Mouse (Mus musculus): ENCODE measurements around the gene 1700019A02Rik. TPM values are rescaled to one million over a fixed set of nuclear protein-coding genes. Genes with fewer than 3 reads are reported as not detected.
A peak's percentile ranks its signal among the peaks of the same experiment; 100 is the strongest.

1700019A02Rik gene
- polyA plus RNA-seq, 2 experiments = 0.14 TPM; not detected in 1

DNA sequence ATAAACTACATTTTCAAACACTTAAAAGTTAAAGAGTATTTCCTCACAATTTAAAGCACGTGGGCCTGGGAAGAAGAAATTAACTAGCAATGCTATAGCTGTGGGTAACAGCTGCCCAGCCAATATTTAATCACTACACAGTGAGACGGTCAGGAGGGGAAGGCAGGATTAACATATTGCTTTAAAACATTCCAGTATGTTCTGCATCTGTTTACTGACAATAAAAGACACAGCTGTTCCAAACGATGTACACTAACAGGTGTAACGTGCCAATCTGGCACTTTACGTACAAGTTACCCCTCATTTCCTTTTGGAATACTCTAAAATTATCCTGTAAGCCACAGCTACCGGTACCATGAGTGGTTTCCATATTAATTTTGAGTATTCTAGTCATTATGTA lies 29.7 kb downstream of the 1700019A02Rik start:
- Histone ChIP-seq H3K4me1 (ENCODE audit: control insufficient read depth, insufficient read depth, low read length) (no peaks in the 10 kb centered on the region), H3K9me3 (ENCODE audit: control insufficient read depth, low read length) (no peaks in the 10 kb centered on the region), H3K4me2 (replicated peaks; ENCODE audit: low read depth, low read length, severe bottlenecking) (no peak overlapping the region), H3K27me3 (ENCODE audit: control insufficient read depth, insufficient read depth, low read length) (no peaks in the 10 kb centered on the region), H3K9ac (ENCODE audit: low read depth, low read length, severe bottlenecking) (no peak overlapping the region), H3K4me3 (replicated peaks; ENCODE audit: low read length) (no peak overlapping the region), H3K27ac (replicated peaks; ENCODE audit: low read depth, low read length) (no peak overlapping the region), H3K36me3 (ENCODE audit: control insufficient read depth, insufficient read depth, low read length) (no peaks in the 10 kb centered on the region)
- DNase-seq (ENCODE audit: low spot score) (peak; percentile 13), ATAC-seq (ENCODE audit: low FRiP score, low read depth) (peak; percentile 76; the same call in 1 of the 2 replicates)
- no peak for TF ChIP-seq POLR2A (IDR thresholded peaks at IDR 0.05; ENCODE audit: borderline replicate concordance, extremely low read depth, insufficient read depth, insufficient read length)
- WGBS = 20% methylated on average over 6 of the region's 6 CpGs

DNA sequence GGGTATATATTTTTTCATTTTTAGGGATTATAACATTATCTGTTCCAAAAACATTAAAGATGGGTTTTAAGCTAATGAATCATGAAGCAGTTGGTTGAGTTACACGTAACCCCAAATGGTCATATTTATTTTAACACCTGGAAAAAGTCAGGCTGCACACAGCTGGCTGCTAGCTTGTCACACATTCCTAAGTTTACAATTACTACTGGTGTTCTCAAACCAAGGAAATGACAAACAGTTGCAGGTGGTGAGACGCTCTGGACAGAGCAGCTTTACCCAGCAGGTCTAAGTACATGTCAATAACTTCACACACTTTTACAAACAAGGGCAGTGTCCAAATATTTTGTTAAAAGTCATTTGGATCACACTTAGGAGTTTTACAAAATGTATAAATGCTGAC lies 64.4 kb downstream of the 1700019A02Rik start:
- Histone ChIP-seq H3K27me3 (ENCODE audit: control insufficient read depth, insufficient read depth, low read length) (no peaks in the 10 kb centered on the region), H3K4me3 (replicated peaks; ENCODE audit: low read length) (no peak overlapping the region), H3K4me2 (replicated peaks; ENCODE audit: low read depth, low read length, severe bottlenecking) (no peak overlapping the region), H3K4me1 (ENCODE audit: control insufficient read depth, insufficient read depth, low read length) (no peaks in the 10 kb centered on the region), H3K9me3 (ENCODE audit: control insufficient read depth, low read length) (no peaks in the 10 kb centered on the region), H3K9ac (ENCODE audit: low read depth, low read length, severe bottlenecking) (no peak overlapping the region), H3K36me3 (ENCODE audit: control insufficient read depth, insufficient read depth, low read length) (no peaks in the 10 kb centered on the region), H3K27ac (replicated peaks; ENCODE audit: low read depth, low read length) (no peak overlapping the region)
- TF ChIP-seq POLR2A (IDR thresholded peaks at IDR 0.05; ENCODE audit: borderline replicate concordance, extremely low read depth, insufficient read depth, insufficient read length) = no peak
- peak; percentile 55 for DNase-seq (ENCODE audit: low spot score)
- 12% methylated on average over 2 of the region's 2 CpGs for WGBS
- ATAC-seq (ENCODE audit: low FRiP score, low read depth) = peak; percentile 81; the same call in 1 of the 2 replicates

DNA sequence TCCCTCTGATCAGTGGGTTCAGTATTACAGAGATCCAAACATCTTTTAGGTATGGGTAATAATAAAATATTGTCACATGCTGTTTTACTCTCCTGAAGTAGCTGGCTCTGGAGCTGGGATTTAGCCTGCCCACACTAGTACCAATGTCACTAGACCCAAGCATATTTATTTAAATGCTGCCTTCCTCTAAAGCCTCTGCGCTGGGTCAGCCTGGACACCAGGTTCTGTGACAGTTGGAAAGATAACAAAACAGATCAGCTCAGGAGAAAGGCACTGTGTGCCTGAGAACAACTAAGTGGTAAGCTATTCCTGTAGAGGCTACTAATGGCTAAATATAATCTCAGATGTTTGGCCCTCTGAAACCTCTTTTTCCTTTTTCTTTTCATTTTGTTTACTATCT lies 76.9 kb downstream of the 1700019A02Rik start:
- Histone ChIP-seq H3K9me3 (ENCODE audit: control insufficient read depth, low read length) (no peaks in the 10 kb centered on the region), H3K27me3 (ENCODE audit: control insufficient read depth, insufficient read depth, low read length) (no peaks in the 10 kb centered on the region), H3K4me1 (ENCODE audit: control insufficient read depth, insufficient read depth, low read length) (no peaks in the 10 kb centered on the region), H3K36me3 (ENCODE audit: control insufficient read depth, insufficient read depth, low read length) (no peaks in the 10 kb centered on the region), H3K4me3 (replicated peaks; ENCODE audit: low read length) (no peak overlapping the region), H3K4me2 (replicated peaks; ENCODE audit: low read depth, low read length, severe bottlenecking) (no peak overlapping the region), H3K27ac (replicated peaks; ENCODE audit: low read depth, low read length) (no peak overlapping the region), H3K9ac (ENCODE audit: low read depth, low read length, severe bottlenecking) (no peak overlapping the region)
- 91% methylated on average over 1 of the region's 1 CpGs for whole genome bisulfite sequencing
- no peak for DNase-seq (ENCODE audit: low spot score)
- TF ChIP-seq POLR2A (IDR thresholded peaks at IDR 0.05; ENCODE audit: borderline replicate concordance, extremely low read depth, insufficient read depth, insufficient read length) = no peak
- ATAC-seq (ENCODE audit: low FRiP score, low read depth) = no peak

Other genes with a start within 250 kb of the 1700019A02Rik start
- 0.96 and 0.97 TPM in 2 replicates for gene 1700019D03Rik, start 167.5 kb downstream of the 1700019A02Rik start, polyA plus RNA-seq (2012; rRNA removed)
- 3.2 and 3.5 TPM in 2 replicates for gene 1700019D03Rik, start 167.5 kb downstream of the 1700019A02Rik start, polyA plus RNA-seq (2014; fragmentation: Nextera tagmentation; extraction: Ambion mirVana)
- 8.6 and 9.2 TPM in 2 replicates for gene Mstn, start 126.0 kb downstream of the 1700019A02Rik start, polyA plus RNA-seq (2012; rRNA removed)
- 15.0 and 20.4 TPM in 2 replicates for gene Mstn, start 126.0 kb downstream of the 1700019A02Rik start, polyA plus RNA-seq (2014; fragmentation: Nextera tagmentation; extraction: Ambion mirVana)
- gene Pms1, start 109.4 kb upstream of the 1700019A02Rik start, polyA plus RNA-seq (2012; rRNA removed) = 5.9 and 8.5 TPM in 2 replicates
- 18.3 and 19.7 TPM in 2 replicates for gene Pms1, start 109.4 kb upstream of the 1700019A02Rik start, polyA plus RNA-seq (2014; fragmentation: Nextera tagmentation; extraction: Ambion mirVana)
- 21.2 and 21.9 TPM in 2 replicates for gene Ormdl1, start 109.5 kb upstream of the 1700019A02Rik start, polyA plus RNA-seq (2012; rRNA removed)
- 37.4 and 42.9 TPM in 2 replicates for gene Ormdl1, start 109.5 kb upstream of the 1700019A02Rik start, polyA plus RNA-seq (2014; fragmentation: Nextera tagmentation; extraction: Ambion mirVana)
- gene Gm28778, start 109.5 kb upstream of the 1700019A02Rik start, polyA plus RNA-seq (2012; rRNA removed) = 0.95 and 3.1 TPM in 2 replicates
- gene Gm28778, start 109.5 kb upstream of the 1700019A02Rik start, polyA plus RNA-seq (2014; fragmentation: Nextera tagmentation; extraction: Ambion mirVana) = not detected in 2 replicates
- gene Osgepl1, start 126.0 kb upstream of the 1700019A02Rik start, polyA plus RNA-seq (2012; rRNA removed) = 13.6 and 16.0 TPM in 2 replicates
- 17.6 and 19.1 TPM in 2 replicates for gene Osgepl1, start 126.0 kb upstream of the 1700019A02Rik start, polyA plus RNA-seq (2014; fragmentation: Nextera tagmentation; extraction: Ambion mirVana)
- gene Asdurf, start 165.0 kb upstream of the 1700019A02Rik start, polyA plus RNA-seq (2012; rRNA removed) = not detected in 2 replicates
- gene Asdurf, start 165.0 kb upstream of the 1700019A02Rik start, polyA plus RNA-seq (2014; fragmentation: Nextera tagmentation; extraction: Ambion mirVana) = 5.6 and 13.8 TPM in 2 replicates
- gene Gm28551, start 165.0 kb upstream of the 1700019A02Rik start, polyA plus RNA-seq (2012; rRNA removed) = 0.23 and 0.47 TPM in 2 replicates
- 1.1 TPM in 2 replicates for gene Gm28551, start 165.0 kb upstream of the 1700019A02Rik start, polyA plus RNA-seq (2014; fragmentation: Nextera tagmentation; extraction: Ambion mirVana)
- gene Asnsd1, start 165.1 kb upstream of the 1700019A02Rik start, polyA plus RNA-seq (2012; rRNA removed) = 28.3 and 38.3 TPM in 2 replicates
- 78.9 and 84.2 TPM in 2 replicates for gene Asnsd1, start 165.1 kb upstream of the 1700019A02Rik start, polyA plus RNA-seq (2014; fragmentation: Nextera tagmentation; extraction: Ambion mirVana)